Mouse (Mus musculus) left cerebral cortex, adult 9 months (tissue): ENCODE measurements around the gene Slc25a35.
A peak's percentile ranks its signal among the peaks of the same experiment; 100 is the strongest.
"Not testable (repeated sequence)": the region's sequence is repeated elsewhere in the genome, so short reads cannot be mapped to it uniquely, and the experiment has no call there.

Source experiments
- DNase-seq, 2 experiments: peaks; one replicate each; pipeline ENCODE4 v3.0.0; 2022; ENCODE audit warnings: low spot score in 2 of 2

The Slc25a35 gene

DNA sequence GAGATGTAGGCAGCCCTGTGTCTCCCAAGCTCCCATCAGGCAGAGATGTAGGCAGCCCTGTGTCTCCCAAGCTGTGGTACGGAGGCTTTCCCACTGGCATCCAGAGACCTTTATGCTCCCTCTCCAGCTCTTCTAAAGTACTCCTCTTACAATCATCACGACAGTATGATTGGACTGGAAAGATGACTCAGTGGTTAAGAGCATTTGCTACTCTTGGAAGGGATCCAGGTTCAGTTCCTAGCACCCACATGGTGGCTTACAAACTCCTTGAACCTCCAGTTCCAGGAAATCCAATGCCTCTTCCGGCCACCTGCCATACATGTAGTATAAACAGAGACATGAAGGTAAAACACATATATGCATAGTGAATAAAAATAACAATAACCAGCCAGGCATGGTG lies 6.3 kb upstream of the Slc25a35 start:
- DNase-seq, result no peak

DNA sequence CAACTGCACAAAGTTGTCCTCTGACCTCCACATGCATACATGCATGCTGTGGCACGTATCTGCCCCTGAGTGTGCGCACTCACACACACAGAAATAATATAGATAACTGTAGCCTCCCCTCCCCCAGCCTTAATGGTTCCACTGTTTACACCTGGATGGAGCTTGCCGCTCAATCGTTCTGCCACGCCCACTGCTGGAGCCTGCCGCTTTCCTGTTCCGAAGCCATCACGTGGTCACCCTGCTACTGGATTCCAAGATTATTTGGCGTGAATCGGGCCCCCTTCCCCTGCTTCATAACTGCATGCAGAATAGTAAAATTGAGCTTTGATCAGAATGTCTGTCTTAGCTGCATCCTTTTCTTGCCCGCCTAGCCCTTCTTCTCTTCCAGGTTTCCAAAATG lies 5.8 kb upstream of the Slc25a35 start:
- DNase-seq, result not testable (repeated sequence)

DNA sequence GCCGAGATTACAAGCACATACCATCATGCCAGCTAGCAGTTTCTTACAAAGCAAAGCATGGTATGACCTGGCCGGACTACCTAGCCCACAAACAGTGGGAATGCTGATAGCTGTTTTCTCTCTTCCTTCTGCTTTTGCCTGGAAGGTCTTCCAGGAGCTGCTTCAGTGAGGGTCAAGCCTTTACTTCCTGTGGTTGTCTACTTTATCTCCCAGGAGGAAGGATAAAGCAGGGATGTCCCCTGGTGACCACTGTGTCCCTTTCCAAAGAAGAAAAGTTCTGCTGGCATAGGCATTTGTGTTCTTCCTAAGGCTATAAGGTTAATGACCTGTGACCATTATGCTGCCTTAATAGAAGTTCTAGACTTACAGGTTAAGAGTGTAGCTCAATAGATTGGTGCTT lies 4.5 kb upstream of the Slc25a35 start:
- no peak for DNase-seq

GRCm38 (mm10) chr11:68965050-68965449 lies 2.9 kb upstream of the Slc25a35 start:
- DNase-seq, result no peak

GRCm38 (mm10) chr11:68965845-68966244 lies 2.1 kb upstream of the Slc25a35 start:
- DNase-seq, result peak in 1 of 2 experiments; percentile 68

DNA sequence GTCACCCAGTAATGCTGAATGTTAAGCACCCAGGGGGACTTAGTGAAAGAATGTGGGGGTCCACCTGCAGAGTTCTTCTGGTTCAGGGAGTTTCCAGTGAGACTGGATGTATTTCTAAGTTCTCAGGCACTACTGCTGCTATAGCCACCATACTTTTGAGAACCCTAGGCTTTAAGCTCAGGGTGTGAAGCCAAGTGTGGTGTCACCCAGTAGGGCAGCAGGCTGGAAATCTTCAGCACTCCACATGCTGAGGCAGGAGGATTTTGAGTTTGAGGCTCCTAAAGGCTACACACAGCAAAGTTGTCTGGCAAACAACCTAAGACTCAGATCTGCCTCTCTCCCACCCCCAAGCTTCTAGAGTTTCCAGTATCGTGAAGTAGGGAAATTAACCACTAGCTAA lies 1.4 kb upstream of the Slc25a35 start:
- no peak for DNase-seq

DNA sequence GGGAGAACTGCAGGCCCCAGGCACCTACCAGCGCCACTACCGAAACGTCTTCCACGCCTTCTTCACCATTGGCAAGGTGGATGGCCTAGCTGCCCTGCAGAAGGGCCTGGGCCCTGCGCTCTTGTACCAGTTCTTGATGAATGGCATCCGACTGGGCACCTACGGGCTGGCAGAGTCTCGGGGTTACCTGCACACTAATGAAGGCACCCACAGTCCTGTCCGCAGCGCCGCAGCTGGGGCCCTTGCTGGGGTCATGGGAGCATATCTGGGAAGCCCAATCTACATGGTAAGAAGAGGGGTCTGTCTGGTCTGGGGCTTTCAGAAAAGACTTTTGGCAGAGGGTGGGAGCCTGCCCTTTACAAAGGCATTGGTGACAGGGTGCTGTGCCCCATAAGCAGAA lies 821 bp downstream of the Slc25a35 start:
- no peak for DNase-seq

GRCm38 (mm10) chr11:68970232-68970631 lies 2.3 kb downstream of the Slc25a35 start:
- DNase-seq, result no peak

DNA sequence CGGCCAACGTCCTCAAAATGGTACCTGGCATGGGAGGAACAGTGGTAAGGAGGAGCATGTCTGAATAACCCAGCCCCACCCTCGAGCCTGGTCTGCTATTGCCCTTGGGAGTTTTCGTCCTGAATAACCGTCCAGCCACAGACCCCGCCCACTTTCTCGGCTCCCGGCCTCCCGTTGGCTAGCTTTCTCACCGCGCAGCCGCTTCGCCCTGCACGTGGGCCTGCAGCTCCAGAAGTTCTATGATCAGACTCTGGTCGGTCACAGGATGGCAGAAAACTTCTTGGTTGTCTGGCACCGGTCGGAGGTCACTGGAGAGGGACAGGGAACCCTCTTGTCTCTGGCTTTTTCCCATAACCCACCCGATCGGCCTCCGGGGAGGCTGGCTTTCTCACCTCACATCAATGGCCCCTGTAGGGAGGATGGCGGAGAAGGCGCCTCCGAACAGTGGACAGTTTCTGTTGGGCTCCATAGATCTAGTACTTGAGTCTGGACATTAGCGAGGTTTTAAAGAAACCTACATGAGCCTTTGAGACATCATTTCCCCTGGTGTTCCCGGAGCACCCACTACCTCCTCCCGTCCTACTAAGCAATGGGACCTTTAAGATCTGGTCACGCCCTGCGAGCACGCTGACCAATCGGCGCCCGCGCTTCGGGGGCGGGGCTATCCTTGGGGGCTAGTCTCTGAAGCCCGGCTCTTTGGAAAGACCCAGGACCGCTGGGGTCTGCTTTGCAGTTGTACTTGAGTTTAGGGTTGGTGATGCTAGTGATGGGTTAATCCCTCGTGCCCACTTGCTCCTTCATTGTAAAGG lies 5.5 kb downstream of the Slc25a35 start:
- peak; percentile 40 to 80 for DNase-seq

- DNase-seq, result no peak
These were observed 6.1 kb downstream of the Slc25a35 start for GRCm38 (mm10) chr11:68974059-68974450.

DNA sequence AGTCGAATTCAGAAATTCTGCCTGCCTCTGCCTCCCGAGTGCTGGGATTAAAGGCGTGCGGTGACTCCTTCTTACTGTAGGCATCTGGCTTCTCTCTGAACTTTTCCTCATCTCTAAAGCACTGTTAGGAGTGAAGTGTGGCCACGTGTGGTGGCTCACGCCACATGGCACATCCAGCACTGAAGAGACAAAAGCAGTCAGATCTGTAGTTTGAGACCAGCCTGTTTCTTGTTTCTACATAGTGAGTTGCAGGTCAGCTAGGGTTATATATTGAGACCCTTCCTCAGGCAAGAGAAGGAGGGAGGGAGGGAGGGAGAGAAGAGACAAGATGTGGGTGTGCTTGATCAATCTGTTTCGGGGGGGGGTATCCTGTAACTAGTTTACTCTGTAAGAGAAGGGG lies 7.2 kb downstream of the Slc25a35 start, which contains the start of gene Rangrf:
TSS of gene Rangrf (minus strand) at position 101 of the 400 bp plus-strand sequence.
- no peak for DNase-seq

DNA sequence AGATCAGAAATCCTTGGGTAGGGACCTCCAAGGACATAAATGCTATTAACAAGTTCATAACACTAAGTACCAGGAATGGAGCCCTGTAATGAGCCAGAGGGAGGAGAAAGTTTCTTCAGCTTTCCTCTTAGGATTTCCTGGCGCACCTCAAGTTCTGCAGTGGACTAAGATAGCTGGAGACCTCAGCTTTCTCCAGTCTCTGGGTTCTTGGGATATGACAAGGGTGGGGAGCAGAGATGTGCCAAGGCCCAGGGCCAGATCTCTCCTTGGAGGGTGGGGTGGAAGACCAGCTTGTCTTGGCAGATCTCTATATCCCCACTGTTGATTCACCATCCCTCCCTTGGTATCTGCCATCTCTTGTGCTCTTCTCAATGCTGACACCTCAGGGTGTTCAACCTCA lies 7.7 kb downstream of the Slc25a35 start:
- DNase-seq, result no peak

GRCm38 (mm10) chr11:68979320-68979733 lies 11.4 kb downstream of the Slc25a35 start:
- peak in 1 of 2 experiments; percentile 42 for DNase-seq

DNA sequence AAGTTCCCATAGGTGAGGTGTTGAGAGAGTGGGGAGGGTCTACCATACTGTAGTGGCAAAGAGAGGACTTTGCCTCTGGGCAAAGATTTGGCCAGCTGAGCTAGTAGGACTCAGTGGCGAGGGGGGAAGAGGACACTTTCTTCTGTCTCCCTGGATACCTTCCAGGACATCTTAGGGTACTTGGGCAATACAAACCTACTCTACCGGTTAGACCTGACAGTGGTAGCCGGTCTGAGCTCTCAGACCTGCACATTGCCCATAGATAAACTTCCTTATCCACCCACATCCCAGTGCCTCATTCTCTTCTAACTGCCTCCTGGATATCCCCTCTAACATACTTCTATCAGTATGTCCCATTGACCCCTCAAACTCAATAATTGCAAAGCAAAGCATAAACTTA lies 13.0 kb downstream of the Slc25a35 start:
- DNase-seq, result no peak

GRCm38 (mm10) chr11:68982639-68983369 lies 14.9 kb downstream of the Slc25a35 start:
- DNase-seq, result peak in 1 of 2 experiments; percentile 77

- DNase-seq, result no peak
These were observed 19.5 kb downstream of the Slc25a35 start for GRCm38 (mm10) chr11:68987365-68987882.

GRCm38 (mm10) chr11:68988341-68988740 lies 20.4 kb downstream of the Slc25a35 start:
- DNase-seq, result no peak

DNA sequence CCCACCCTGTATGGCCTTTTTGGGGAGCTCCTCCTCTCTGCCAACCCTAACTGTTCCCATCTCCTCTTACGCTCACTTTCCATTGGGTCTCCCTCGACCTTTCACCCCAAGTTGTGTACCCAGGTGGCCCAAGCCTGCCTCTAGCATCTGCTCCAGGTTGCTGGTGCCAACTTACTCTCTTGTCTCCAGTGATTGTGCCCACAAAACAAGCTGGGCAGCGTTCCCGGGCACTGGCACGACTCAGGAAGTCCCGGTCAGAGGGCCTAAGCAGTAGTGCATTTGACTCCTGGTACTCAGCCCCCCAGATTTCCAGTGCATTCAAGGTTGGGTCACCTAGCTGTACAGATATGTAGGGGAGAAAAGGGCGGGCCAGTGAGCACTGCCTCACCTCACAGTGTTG lies 25.2 kb downstream of the Slc25a35 start:
- DNase-seq, result no peak

- DNase-seq, result no peak
These were observed 26.4 kb downstream of the Slc25a35 start for GRCm38 (mm10) chr11:68994377-68994776.

DNA sequence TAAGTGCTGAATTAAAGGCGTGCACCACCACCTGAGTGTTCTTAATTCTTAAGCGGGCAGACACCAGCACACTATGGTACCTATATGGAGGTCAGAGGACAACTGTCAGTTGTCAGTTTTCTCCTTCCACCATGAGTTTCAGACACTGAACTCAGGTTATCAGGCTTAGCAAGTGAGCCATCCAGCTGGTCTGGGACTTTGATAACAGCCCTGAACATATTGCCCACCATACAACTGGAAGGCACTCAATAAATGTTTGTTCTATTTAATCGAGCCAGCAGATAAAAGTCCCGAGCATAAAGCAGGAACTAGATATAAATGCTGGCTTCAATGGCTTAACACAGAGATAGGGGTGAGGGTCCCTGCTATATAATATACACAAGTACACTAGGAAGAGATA lies 29.1 kb downstream of the Slc25a35 start:
- DNase-seq, result no peak

- DNase-seq, result not testable (repeated sequence)
These were observed 34.9 kb downstream of the Slc25a35 start for GRCm38 (mm10) chr11:69002782-69003181.

GRCm38 (mm10) chr11:69003592-69003991 lies 35.7 kb downstream of the Slc25a35 start:
- no peak for DNase-seq

DNA sequence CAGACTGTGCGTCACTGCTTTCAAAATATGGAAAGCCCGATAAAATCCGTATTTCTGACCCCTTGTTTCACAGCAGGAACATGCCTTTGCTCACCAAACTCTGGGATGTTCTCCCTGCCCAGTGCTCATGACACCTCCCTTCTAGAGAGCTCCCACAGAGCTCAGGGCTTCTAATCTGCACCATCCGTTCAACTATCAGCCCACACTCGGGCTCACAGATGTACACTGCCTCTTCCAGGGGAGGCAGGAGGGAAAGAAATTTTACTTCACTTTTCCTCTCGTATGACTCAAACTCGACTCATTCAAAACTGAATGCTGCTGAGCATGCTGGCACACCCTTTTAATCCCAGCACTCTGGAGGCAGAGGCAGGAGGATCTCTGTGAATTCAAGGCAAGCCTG lies 37.3 kb downstream of the Slc25a35 start:
- peak in 1 of 2 experiments; percentile 24 for DNase-seq
